Mouse (Mus musculus): Measurements from ENCODE around the gene Fktn. TPM values are rescaled to one million over a fixed set of nuclear protein-coding genes. Genes with fewer than 3 reads are reported as not detected.
"Not testable (repeated sequence)": the region's sequence is repeated elsewhere in the genome, so short reads cannot be mapped to it uniquely, and the experiment has no call there.

Gene Fktn
- polyA plus RNA-seq, 1 experiment from 2014 or later: 18.6 TPM

DNA sequence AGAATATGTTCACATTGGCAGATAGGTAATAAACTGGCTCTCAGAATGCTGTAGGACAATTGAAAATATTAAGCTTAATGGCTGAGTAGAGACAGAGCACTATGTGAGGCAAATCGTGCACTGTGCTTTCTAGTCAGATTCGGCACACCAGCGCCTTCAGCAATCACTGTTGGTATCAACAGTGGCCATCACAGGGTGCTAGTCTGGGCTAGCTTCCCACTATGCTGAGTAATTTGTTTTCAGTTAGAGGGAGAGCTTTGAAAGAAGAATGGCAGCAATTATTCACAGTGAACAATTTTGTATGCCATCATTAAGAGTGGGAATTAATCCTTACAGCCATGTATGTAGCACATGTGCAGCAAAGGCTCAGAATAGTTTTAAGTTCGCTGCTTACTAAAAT is 8.7 kb downstream of the Fktn start:
- H3K36me3 ChIP-seq: peaks cover 49% of the 10 kb centered on the region
- H3K9ac ChIP-seq: no peak overlapping the region
- H3K27me3 ChIP-seq (replicated peaks): no peaks in the 10 kb centered on the region
- no peaks in the 10 kb centered on the region for H3K9me3 ChIP-seq
- no peak overlapping the region for H3K4me2 ChIP-seq
- WGBS: 88% methylated on average over 4 of the region's 4 CpGs
- H3K4me3 ChIP-seq: no peak overlapping the region
- H3K4me1 ChIP-seq: peaks cover 6% of the 10 kb centered on the region
- no peak overlapping the region for H3K27ac ChIP-seq (replicated peaks)
- ATAC-seq (ENCODE audit: extremely low read depth, insufficient number of reproducible peaks, low FRiP score, low TSS enrichment): no peak

DNA sequence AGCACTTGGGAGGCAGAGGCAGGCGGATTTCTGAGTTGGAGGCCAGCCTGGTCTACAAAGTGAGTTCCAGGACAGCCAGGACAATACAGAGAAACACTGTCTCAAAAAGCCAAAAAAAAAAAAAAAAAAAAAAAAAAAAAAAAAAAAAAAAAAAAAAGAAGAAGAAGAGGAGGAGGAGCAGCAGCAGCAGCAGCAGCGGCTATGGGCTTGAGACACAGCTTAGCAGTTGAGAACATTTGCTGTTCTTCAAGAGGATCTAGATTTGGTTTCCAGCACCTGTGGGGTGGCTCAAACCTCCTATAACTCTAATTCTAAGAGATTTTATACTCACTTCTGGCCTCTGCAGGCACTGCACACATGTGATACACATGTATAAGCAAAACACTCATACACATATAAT is 12.3 kb downstream of the Fktn start:
- not testable (repeated sequence) for H3K4me2 ChIP-seq; ATAC-seq (ENCODE audit: extremely low read depth, insufficient number of reproducible peaks, low FRiP score, low TSS enrichment); H3K4me1 ChIP-seq; H3K9me3 ChIP-seq; H3K4me3 ChIP-seq; H3K27ac ChIP-seq (replicated peaks); H3K27me3 ChIP-seq (replicated peaks); H3K9ac ChIP-seq
- H3K36me3 ChIP-seq: peaks cover 67% of the 10 kb centered on the region
- WGBS: 94% methylated on average over 2 of the region's 2 CpGs

DNA sequence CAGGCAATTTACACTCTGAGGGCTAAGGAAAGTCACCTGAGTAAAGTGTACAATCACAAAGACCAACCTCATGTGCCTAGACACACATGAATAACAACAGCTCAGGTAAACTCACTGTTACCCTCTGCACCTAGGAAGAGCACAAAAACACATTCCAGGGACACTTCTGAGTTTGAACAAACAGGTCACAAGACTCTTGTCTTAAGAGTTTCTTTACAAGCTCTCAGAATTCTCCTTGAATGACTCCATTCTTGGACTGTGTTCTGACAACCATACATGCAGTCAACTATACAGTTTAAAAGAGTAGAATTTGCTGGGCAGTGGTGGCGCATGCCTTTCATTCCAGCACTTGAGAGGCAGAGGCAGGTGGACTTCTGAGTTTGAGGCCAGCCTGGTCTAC is 14.3 kb downstream of the Fktn start:
- no peaks in the 10 kb centered on the region for H3K9me3 ChIP-seq
- H3K4me3 ChIP-seq: no peak overlapping the region
- H3K36me3 ChIP-seq: peaks cover 78% of the 10 kb centered on the region
- no peak overlapping the region for H3K27ac ChIP-seq (replicated peaks)
- no peaks in the 10 kb centered on the region for H3K27me3 ChIP-seq (replicated peaks)
- H3K4me1 ChIP-seq: no peaks in the 10 kb centered on the region
- ATAC-seq (ENCODE audit: extremely low read depth, insufficient number of reproducible peaks, low FRiP score, low TSS enrichment): no peak
- no peak overlapping the region for H3K9ac ChIP-seq
- no peak overlapping the region for H3K4me2 ChIP-seq
- WGBS: 88% methylated on average over 1 of the region's 1 CpGs

DNA sequence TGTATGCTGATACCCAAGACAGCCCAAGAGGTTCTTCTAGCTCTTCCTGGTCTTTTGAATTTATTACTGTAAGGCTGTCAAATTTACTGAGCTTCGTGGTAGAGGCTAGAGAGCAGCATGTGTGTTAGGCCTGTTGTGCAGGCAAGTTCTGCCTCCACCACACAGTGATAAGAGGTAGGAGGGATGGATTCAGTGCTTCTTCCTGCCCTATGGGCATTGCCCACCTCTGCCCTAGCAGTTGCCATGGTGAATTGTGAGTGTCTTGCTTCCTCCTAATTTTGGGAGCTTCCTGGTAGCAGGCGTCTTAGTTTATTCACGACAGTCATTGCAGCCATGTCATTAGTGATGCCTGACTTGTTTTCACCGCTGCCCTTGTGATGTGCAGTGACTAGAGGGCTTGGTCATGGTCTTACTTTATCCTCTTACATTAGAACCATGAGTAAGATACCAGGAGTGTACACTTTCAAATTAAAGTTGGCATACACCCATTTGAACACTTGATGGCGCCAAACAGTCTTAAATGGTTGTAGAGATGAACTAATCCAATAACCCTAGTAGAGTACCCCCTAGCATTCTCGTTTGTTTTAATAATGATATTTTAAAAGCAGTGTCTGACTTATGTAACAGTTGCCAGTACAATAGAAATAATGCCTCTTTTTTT is 25.3 kb downstream of the Fktn start:
- no peak for ATAC-seq (ENCODE audit: extremely low read depth, insufficient number of reproducible peaks, low FRiP score, low TSS enrichment)
- Histone ChIP-seq H3K36me3 (peaks cover 74% of the 10 kb centered on the region), H3K9me3 (no peaks in the 10 kb centered on the region), H3K4me2 (no peak overlapping the region), H3K27me3 (replicated peaks) (no peaks in the 10 kb centered on the region), H3K4me3 (no peak overlapping the region), H3K9ac (no peak overlapping the region), H3K27ac (replicated peaks) (no peak overlapping the region), H3K4me1 (no peaks in the 10 kb centered on the region)
- 43% methylated on average over 6 of the region's 6 CpGs for WGBS

DNA sequence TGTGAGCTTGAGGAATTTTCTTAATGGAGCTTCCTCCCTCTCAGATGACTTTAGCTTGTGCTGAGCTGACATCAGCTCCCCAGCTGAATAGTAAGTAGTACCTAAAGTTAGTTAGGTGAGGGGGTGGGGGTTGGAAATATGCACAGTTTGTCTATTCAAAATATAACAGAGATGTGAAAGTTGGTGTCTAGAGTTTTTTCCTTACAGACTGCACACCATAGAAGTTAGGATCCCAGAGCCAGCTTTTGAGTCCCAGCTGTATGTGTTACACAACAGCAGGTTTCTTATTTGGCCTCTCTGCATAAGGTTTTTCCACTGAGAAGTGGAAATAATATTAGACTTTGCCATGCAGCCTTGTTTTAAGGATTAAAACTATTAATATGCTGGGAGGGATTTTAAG is 36.0 kb downstream of the Fktn start:
- Histone ChIP-seq H3K36me3 (peaks cover 48% of the 10 kb centered on the region), H3K9ac (no peak overlapping the region), H3K4me1 (no peaks in the 10 kb centered on the region), H3K27ac (replicated peaks) (no peak overlapping the region), H3K9me3 (no peaks in the 10 kb centered on the region), H3K4me3 (no peak overlapping the region), H3K4me2 (no peak overlapping the region), H3K27me3 (replicated peaks) (no peaks in the 10 kb centered on the region)
- no peak for ATAC-seq (ENCODE audit: extremely low read depth, insufficient number of reproducible peaks, low FRiP score, low TSS enrichment)

DNA sequence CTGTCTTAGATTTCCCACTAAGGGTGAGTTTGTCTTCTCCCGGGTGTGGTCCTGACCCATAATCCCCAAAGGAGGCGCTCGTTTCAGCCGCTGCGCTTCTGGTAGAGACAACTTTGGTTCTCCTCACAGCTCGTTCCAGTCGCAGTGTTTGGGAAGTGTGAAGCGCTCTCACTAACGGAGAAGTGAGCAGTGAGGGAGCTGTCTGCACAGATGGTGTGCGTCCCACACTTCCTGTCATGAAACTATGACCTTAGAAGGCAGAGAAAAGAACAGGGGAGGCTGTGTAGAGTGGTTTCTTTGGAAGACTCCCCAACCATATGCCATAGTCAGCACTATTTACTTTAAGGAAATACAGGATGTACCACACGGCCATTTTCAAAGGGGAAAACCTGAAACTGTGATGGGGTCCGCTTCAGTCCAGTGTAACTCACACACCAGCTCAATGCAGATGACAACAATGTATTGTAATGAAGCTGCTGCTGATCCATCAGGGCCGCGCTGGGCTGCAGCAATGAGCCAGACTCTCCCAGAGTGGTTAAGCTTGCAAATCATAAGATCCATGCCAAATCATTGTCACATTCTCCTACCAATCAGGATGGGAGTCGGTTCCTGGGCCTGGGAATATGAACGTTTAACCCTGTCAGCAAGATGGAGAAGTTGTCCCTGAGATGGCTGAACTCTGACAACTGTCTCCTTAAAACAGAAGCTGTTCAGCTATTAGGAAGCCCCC is 36.8 kb downstream of the Fktn start:
- ATAC-seq (ENCODE audit: extremely low read depth, insufficient number of reproducible peaks, low FRiP score, low TSS enrichment): no peak
- WGBS: 64% methylated on average over 16 of the region's 16 CpGs
- Histone ChIP-seq H3K27ac (replicated peaks) (no peak overlapping the region), H3K4me3 (no peak overlapping the region), H3K9me3 (no peaks in the 10 kb centered on the region), H3K4me1 (no peaks in the 10 kb centered on the region), H3K36me3 (peaks cover 48% of the 10 kb centered on the region), H3K9ac (no peak overlapping the region), H3K27me3 (replicated peaks) (no peaks in the 10 kb centered on the region), H3K4me2 (no peak overlapping the region)

DNA sequence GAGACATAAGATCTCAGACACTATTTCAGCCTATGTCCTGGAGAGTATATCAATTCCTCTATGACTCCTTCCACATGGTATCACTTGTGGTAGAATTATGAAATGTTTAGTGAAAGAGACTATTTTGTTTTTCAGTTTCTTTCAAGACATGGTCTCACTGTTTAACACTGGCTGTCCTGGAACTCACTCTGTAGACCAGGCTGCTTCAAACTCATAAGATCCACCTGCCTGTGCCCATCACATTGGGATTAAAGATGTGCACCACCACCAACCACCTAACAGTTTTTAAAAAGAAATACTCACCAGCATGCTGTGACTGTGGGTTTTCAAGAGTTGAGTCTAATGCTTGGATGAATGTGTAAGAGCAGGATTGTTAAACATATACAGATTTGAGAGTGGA is 43.2 kb downstream of the Fktn start:
- H3K9ac ChIP-seq: no peak overlapping the region
- no peak overlapping the region for H3K4me2 ChIP-seq
- no peak overlapping the region for H3K27ac ChIP-seq (replicated peaks)
- H3K4me3 ChIP-seq: no peak overlapping the region
- no peaks in the 10 kb centered on the region for H3K9me3 ChIP-seq
- H3K4me1 ChIP-seq: no peaks in the 10 kb centered on the region
- H3K36me3 ChIP-seq: peaks cover 40% of the 10 kb centered on the region
- ATAC-seq (ENCODE audit: extremely low read depth, insufficient number of reproducible peaks, low FRiP score, low TSS enrichment): no peak
- no peaks in the 10 kb centered on the region for H3K27me3 ChIP-seq (replicated peaks)

DNA sequence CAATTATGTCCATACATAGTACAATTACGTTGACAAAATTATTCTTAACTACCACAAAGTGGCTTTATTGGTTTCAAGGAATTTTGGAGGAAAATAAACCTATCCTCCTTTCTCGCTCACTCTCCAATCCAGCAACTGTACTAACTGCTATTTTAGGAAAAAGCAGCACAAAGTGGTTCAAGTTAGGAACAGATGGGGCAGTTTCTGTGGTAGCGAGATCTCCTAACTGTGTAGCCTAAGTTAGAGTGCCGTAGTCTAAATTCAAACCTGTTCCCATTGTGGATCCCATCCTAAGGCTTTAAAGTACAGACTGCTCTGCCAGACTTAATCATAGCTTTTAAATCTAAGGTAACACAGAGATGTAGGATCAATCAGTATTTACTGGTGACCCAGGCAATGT is 45.0 kb downstream of the Fktn start:
- Histone ChIP-seq H3K36me3 (peaks cover 54% of the 10 kb centered on the region), H3K9ac (no peak overlapping the region), H3K9me3 (no peaks in the 10 kb centered on the region), H3K4me1 (no peaks in the 10 kb centered on the region), H3K4me2 (no peak overlapping the region), H3K4me3 (no peak overlapping the region), H3K27me3 (replicated peaks) (no peaks in the 10 kb centered on the region), H3K27ac (replicated peaks) (no peak overlapping the region)
- no peak for ATAC-seq (ENCODE audit: extremely low read depth, insufficient number of reproducible peaks, low FRiP score, low TSS enrichment)
- WGBS: 80% methylated on average over 4 of the region's 4 CpGs

DNA sequence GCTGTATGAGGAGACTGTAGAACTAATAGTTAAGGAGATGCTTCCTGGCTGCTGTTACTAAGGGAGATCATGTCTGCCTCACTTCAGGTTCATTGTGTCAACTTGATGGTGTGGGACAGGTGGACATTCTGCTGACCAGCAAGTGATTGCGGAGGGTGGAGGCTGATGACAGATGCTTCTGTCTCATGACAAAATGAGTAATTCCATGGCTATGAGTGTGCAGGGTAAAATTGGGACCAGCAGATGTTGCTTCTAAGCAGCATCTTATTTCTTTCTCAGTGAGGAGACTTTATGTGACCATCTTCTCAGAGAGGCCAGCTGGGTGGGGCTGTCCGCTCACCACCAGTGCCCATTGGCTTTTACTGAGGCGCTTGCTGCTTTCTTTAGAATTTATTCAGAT is 45.9 kb downstream of the Fktn start:
- WGBS: 88% methylated on average over 3 of the region's 3 CpGs

DNA sequence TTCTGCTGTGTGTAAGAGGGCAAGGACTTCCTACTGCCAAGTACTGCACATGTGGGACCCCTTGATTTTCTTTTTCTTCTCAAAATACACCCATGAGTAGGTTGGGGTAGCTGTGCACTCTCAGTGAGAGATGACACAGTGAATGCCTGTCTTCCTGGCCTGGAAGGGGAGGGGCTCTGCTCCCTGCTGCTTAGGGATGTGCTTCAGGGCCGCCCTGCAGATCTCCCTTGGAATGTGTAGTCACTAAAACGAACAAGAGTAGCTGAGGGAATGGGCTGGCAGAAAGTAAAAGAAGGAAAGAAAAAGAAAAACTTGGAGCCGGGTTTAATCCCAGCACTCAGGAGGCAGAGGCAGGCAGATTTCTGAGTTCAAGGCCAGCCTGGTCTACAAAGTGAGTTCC is 48.7 kb downstream of the Fktn start:
- Histone ChIP-seq H3K36me3 (peaks cover 49% of the 10 kb centered on the region), H3K27ac (replicated peaks) (no peak overlapping the region), H3K9ac (no peak overlapping the region), H3K27me3 (replicated peaks) (no peaks in the 10 kb centered on the region), H3K4me1 (no peaks in the 10 kb centered on the region), H3K4me3 (no peak overlapping the region), H3K4me2 (no peak overlapping the region), H3K9me3 (no peaks in the 10 kb centered on the region)
- WGBS: 61% methylated on average over 3 of the region's 3 CpGs
- ATAC-seq (ENCODE audit: extremely low read depth, insufficient number of reproducible peaks, low FRiP score, low TSS enrichment): no peak

More for the DNA sequence above, 45.9 kb downstream of the Fktn start:
- no peak overlapping the region for H3K4me3 ChIP-seq
- peaks cover 56% of the 10 kb centered on the region for H3K36me3 ChIP-seq
- no peaks in the 10 kb centered on the region for H3K9me3 ChIP-seq
- H3K27ac ChIP-seq (replicated peaks): no peak overlapping the region
- no peak overlapping the region for H3K9ac ChIP-seq
- ATAC-seq (ENCODE audit: extremely low read depth, insufficient number of reproducible peaks, low FRiP score, low TSS enrichment): no peak
- no peaks in the 10 kb centered on the region for H3K4me1 ChIP-seq
- H3K4me2 ChIP-seq: no peak overlapping the region
- H3K27me3 ChIP-seq (replicated peaks): no peaks in the 10 kb centered on the region

DNA sequence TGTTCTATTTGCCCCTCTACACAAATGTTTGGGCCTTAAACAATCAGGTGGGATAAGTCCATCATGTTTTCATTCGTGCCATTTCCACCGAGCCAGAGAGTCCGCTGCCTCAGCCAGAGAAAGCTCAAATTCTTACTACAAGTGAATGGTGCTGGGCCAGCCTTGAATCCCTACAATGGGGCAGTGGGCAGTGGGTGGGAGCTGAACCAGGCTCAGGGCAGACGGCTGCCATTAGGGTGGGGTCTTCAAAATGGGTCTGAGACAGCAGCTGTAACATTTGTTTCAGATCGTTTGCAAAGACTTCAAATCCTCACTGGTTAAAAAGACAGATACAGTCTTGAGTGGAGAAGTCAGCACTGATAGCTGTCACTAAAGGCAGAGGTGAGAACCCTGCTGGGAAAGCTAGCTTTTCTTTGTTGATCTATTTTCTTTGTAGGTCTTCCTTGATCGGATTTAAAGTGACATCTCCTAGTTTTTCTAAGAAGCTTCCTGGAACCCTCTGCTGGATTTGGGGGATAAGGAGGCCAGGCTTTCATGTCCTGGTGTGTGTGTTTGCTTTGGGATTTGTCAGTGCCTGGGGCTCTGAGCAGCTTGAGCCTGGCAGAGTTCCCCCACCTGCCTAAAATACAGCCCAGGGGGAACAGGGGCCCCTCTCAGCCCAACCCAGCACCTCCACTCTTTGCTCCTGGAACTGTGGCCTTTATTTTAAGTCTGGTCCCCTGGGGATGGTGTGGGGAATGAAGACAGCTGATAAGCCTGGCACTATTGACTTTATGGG is 57.3 kb downstream of the Fktn start:
- 29% methylated on average over 6 of the region's 6 CpGs for WGBS
- H3K4me3 ChIP-seq: no peak overlapping the region
- H3K36me3 ChIP-seq: peaks cover 5% of the 10 kb centered on the region; the same call in 1 of the 2 replicates
- H3K9ac ChIP-seq: 0 out of 2 replicates have a peak overlapping the region, but pooled peaks have one; percentile 19
- no peak for ATAC-seq (ENCODE audit: extremely low read depth, insufficient number of reproducible peaks, low FRiP score, low TSS enrichment)
- no peak overlapping the region for H3K27ac ChIP-seq (replicated peaks)
- no peak overlapping the region for H3K4me2 ChIP-seq
- no peaks in the 10 kb centered on the region for H3K9me3 ChIP-seq
- peaks cover 8% of the 10 kb centered on the region for H3K4me1 ChIP-seq
- peaks cover 12% of the 10 kb centered on the region for H3K27me3 ChIP-seq (replicated peaks)
